Mouse (Mus musculus) stomach, embryonic 14.5 days (tissue): ENCODE measurements around the gene Adcy2. TPM values are rescaled to one million over a fixed set of nuclear protein-coding genes. Genes with fewer than 3 reads are reported as not detected.

Source experiments
- ATAC-seq: fragments of 200-750 bp; cut with Nextera tagmentation; 2 replicates; pipeline ENCODE4 v1.8.0; 2017; ENCODE audit warnings: low read depth, moderate TSS enrichment; ENCODE audit not compliant: insufficient number of reproducible peaks, insufficient read depth, low FRiP score
- H3K27ac ChIP-seq: fragments of 300-500 bp; sonication (generic); 2 replicates; pipeline ENCODE4 v1.5.1; 2014; ENCODE audit warnings: mild to moderate bottlenecking, low read length, moderate library complexity, mixed read lengths
- H3K27me3 ChIP-seq: fragments of 300-500 bp; sonication (generic); 2 replicates; pipeline ENCODE4 v1.6.1; 2014; ENCODE audit warnings: low read length, control low read depth, mixed read lengths; ENCODE audit not compliant: control insufficient read depth, insufficient read depth
- H3K36me3 ChIP-seq: fragments of 300-500 bp; sonication (generic); 2 replicates; pipeline ENCODE4 v1.6.1; 2014; ENCODE audit warnings: mild to moderate bottlenecking, control low read depth, low read length, moderate library complexity, mixed read lengths; ENCODE audit not compliant: control insufficient read depth, insufficient read depth
- H3K4me1 ChIP-seq: fragments of 300-500 bp; sonication (generic); 2 replicates; pipeline ENCODE4 v1.6.1; 2014; ENCODE audit warnings: low read length, control low read depth, mixed read lengths; ENCODE audit not compliant: control insufficient read depth, insufficient read depth
- H3K4me2 ChIP-seq: fragments of 300-500 bp; sonication (generic); replicated peaks from 2 replicates; pipeline ENCODE4 v1.6.1; 2014; ENCODE audit warnings: low read depth, low read length, control low read depth
- H3K4me3 ChIP-seq: fragments of 300-500 bp; sonication (generic); 2 replicates; pipeline ENCODE4 v1.5.1; 2014; ENCODE audit warnings: low read depth, low read length, control low read depth
- H3K9ac ChIP-seq: fragments of 300-500 bp; sonication (generic); replicated peaks from 2 replicates; pipeline ENCODE4 v1.6.1; 2014; ENCODE audit warnings: low read depth, mild to moderate bottlenecking, control low read depth, low read length, moderate library complexity, mixed read lengths
- H3K9me3 ChIP-seq: fragments of 300-500 bp; sonication (generic); 2 replicates; pipeline ENCODE4 v1.6.1; 2016; ENCODE audit warnings: low read depth, low read length, control low read depth; ENCODE audit not compliant: control insufficient read depth
- WGBS: fragments of 180-500 bp; shearing (Covaris S2); extraction: QIAGEN DNeasy Blood & Tissue Kit; methylation state at CpG from one replicate; pipeline ENCODE4 v1.1.7; 2014; 5-methylcytosine and 5-hydroxymethylcytosine counted together
- polyA plus RNA-seq: library from polyadenylated mRNA; unstranded; fragments of >200 nt; fragmentation: Nextera tagmentation; extraction: Ambion mirVana; gene quantifications from 2 replicates; pipeline ENCODE4 v1.2.1, GENCODE M21; 2014

Gene Adcy2
- polyA plus RNA-seq, 1 experiment from 2014 or later: 5.0 TPM

DNA sequence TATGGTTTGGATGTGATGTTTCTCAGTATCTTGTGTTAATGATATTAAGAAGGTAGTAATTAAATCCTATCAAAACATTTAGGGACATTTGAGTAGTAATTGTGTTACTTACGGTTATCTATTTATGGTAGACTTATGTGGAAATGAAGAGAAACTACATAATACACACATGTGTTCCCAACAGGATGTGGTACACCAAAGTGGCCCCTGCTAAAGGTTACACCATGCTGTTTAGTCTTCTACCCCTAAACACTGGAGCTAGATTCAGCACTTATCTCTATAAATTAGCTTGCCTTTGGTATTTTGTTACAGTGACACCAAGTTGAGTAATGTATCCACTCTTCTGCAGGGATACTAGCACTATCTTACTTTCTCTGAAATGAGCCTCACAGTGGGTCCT, 57.9 kb downstream of the Adcy2 start:
- no peaks in the 10 kb centered on the region for H3K9me3 ChIP-seq
- WGBS: 86% methylated on average over 1 of the region's 1 CpGs
- H3K27me3 ChIP-seq: no peaks in the 10 kb centered on the region
- no peak overlapping the region for H3K4me2 ChIP-seq
- no peaks in the 10 kb centered on the region for H3K4me1 ChIP-seq
- no peaks in the 10 kb centered on the region for H3K36me3 ChIP-seq
- H3K4me3 ChIP-seq: no peak overlapping the region
- ATAC-seq: no peak
- no peak overlapping the region for H3K27ac ChIP-seq
- no peak overlapping the region for H3K9ac ChIP-seq

DNA sequence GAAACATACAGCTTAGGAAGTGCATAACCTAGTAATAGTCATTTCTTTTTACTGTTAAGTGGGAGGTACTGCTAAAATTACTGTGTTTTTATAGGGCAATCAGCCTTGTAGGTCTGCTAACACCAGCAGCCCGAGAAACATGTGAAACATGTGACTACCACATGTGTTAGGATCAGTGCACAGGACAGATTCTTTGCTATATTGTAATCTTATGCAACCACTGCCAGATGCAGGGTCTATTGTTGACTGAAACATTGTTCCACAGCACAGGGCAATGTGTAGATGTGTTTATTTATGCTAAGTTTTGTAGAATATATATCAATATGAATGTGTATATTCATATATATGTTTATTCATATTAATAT, 67.1 kb downstream of the Adcy2 start:
- no peaks in the 10 kb centered on the region for H3K9me3 ChIP-seq
- no peak overlapping the region for H3K4me2 ChIP-seq
- H3K27ac ChIP-seq: no peak overlapping the region
- no peak overlapping the region for H3K4me3 ChIP-seq
- H3K4me1 ChIP-seq: no peaks in the 10 kb centered on the region
- no peaks in the 10 kb centered on the region for H3K27me3 ChIP-seq
- 48% methylated on average over 1 of the region's 1 CpGs for WGBS
- no peak for ATAC-seq
- H3K36me3 ChIP-seq: no peaks in the 10 kb centered on the region
- no peak overlapping the region for H3K9ac ChIP-seq

DNA sequence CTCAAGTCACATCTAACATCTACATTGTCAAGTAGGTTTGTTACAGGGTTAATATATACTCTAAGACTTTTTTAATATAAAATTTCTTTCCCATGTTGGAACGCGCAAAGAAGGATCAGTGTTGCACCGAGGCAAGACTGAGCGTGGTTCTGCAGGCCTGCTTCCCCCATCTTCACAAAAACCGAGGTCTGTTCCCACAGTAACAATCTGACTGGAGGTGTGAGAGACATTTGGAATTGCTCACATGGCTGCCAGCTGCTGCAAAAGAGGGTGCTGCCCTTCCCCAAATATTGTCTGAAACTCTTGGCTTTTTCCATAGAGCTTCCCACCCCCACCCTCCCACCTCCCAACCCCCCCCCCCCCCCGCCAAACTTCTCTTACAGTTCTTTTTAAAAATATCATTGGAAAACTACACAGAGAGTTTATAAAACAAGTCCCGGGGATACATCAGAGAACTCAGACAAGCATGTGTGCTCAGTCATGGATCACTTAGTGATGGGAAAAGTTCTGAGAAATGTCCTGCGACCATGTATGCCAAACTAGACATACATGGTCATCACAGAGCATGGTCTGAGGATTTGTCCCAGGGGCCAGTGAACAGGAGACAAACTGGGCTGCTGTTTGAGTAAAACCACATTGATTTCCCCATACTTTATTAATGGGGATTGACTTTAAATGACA, 67.6 kb downstream of the Adcy2 start:
- Histone ChIP-seq H3K4me2 (no peak overlapping the region), H3K4me1 (no peaks in the 10 kb centered on the region), H3K9me3 (no peaks in the 10 kb centered on the region), H3K27me3 (no peaks in the 10 kb centered on the region), H3K27ac (no peak overlapping the region), H3K9ac (no peak overlapping the region), H3K4me3 (no peak overlapping the region), H3K36me3 (no peaks in the 10 kb centered on the region)
- no peak for ATAC-seq
- WGBS: 81% methylated on average over 8 of the region's 8 CpGs

DNA sequence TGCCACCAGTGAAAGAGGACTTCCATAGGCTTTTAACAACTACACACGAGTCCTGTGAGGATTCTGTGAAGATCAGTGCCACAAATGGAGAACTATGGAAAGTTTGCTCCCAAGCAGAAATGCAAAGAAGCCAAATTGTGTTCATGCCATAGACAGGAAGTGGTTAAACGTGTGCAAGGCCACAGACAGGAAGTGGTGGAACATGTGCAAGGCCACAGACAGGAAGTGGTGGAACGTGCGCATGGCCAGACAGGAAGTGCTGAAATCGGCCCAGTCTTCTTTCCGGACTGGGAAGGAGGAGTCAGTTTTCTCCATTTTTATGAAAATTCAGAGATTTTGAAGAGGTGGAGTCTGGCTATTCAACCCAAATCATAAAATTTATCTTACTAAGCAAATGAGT, 70.9 kb downstream of the Adcy2 start:
- H3K9ac ChIP-seq: no peak overlapping the region
- H3K27ac ChIP-seq: no peak overlapping the region
- WGBS: 80% methylated on average over 6 of the region's 6 CpGs
- H3K4me3 ChIP-seq: no peak overlapping the region
- H3K27me3 ChIP-seq: no peaks in the 10 kb centered on the region
- no peak for ATAC-seq
- no peak overlapping the region for H3K4me2 ChIP-seq
- H3K36me3 ChIP-seq: no peaks in the 10 kb centered on the region
- no peaks in the 10 kb centered on the region for H3K4me1 ChIP-seq
- H3K9me3 ChIP-seq: no peaks in the 10 kb centered on the region

DNA sequence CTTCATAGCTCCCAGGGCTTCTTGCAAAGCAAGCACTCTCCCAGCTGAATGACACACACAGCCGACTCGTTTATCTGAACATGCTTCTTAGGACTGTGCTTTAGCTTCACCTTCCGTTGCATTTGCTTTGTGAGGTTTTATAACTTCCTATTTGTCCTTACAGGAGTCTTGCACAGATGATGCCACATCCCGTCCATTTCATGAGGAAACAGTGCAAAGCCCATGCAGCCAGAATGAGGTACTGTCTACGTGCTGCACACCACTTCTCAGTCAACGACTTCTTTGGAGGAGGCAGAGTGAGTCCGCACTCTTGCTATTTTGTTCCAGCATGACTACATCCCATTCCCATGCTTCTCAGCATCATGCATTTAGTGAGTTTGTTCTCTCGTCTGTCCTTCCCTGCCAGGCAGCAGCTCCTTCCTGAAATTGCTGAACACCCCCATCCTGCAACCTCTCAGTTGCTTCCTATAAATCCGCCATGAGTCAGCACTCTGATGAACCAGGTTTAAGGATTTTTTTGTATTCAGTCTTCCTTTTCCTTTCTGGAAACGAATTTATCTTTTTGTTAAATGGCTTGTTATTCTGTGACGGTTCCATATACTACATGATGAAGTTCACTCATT, 85.6 kb downstream of the Adcy2 start:
- H3K4me3 ChIP-seq: no peak overlapping the region
- no peak overlapping the region for H3K4me2 ChIP-seq
- no peaks in the 10 kb centered on the region for H3K4me1 ChIP-seq
- H3K27ac ChIP-seq: no peak overlapping the region
- no peak for ATAC-seq
- H3K27me3 ChIP-seq: no peaks in the 10 kb centered on the region
- H3K9ac ChIP-seq: no peak overlapping the region
- 81% methylated on average over 11 of the region's 11 CpGs for WGBS
- H3K9me3 ChIP-seq: no peaks in the 10 kb centered on the region
- no peaks in the 10 kb centered on the region for H3K36me3 ChIP-seq

DNA sequence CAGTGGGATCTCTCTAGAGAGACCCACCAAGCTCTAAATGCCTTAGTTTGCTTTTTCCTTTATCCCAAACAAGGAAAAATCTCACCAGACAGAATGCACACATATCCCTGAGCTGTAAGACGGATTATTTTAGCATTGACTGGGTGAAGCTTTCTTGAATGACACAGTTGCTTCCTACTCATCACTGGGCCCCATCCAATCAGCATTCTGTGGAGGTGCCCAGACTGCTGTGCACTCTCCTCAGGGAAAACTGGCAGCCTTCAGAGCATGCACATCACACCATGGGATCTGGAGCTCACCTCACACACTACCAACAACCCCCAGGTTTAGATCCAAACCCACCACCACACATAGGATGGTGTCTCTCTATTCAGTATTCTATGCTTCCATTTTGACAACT, 92.7 kb downstream of the Adcy2 start:
- no peak for ATAC-seq
- no peak overlapping the region for H3K4me2 ChIP-seq
- H3K9me3 ChIP-seq: no peaks in the 10 kb centered on the region
- H3K9ac ChIP-seq: no peak overlapping the region
- no peaks in the 10 kb centered on the region for H3K4me1 ChIP-seq
- no peak overlapping the region for H3K4me3 ChIP-seq
- 74% methylated on average over 1 of the region's 1 CpGs for WGBS
- H3K36me3 ChIP-seq: no peaks in the 10 kb centered on the region
- H3K27me3 ChIP-seq: no peaks in the 10 kb centered on the region
- H3K27ac ChIP-seq: no peak overlapping the region

DNA sequence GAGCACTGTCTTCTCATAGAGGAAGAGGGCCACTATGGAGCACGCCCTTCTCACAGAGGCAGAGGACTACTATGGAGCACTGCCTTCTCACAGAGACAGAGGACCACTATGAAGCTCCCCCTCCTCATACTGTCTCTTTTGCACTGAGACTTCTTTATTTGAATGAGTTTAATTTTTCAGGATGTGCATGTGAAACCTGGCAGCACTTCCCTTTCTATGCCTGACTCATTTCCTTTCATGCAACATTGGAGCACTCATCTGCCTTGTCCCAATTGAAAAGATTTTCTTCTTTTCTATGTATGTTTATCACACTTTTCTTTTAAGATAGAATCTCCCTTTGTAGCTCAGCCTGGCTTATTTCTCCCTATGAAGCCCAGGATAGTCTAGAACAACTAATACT, 96.6 kb downstream of the Adcy2 start:
- Histone ChIP-seq H3K27me3 (no peaks in the 10 kb centered on the region), H3K27ac (no peak overlapping the region), H3K4me1 (no peaks in the 10 kb centered on the region), H3K9me3 (no peaks in the 10 kb centered on the region), H3K4me3 (no peak overlapping the region), H3K4me2 (no peak overlapping the region), H3K9ac (no peak overlapping the region), H3K36me3 (no peaks in the 10 kb centered on the region)
- 84% methylated on average over 1 of the region's 1 CpGs for WGBS
- no peak for ATAC-seq

DNA sequence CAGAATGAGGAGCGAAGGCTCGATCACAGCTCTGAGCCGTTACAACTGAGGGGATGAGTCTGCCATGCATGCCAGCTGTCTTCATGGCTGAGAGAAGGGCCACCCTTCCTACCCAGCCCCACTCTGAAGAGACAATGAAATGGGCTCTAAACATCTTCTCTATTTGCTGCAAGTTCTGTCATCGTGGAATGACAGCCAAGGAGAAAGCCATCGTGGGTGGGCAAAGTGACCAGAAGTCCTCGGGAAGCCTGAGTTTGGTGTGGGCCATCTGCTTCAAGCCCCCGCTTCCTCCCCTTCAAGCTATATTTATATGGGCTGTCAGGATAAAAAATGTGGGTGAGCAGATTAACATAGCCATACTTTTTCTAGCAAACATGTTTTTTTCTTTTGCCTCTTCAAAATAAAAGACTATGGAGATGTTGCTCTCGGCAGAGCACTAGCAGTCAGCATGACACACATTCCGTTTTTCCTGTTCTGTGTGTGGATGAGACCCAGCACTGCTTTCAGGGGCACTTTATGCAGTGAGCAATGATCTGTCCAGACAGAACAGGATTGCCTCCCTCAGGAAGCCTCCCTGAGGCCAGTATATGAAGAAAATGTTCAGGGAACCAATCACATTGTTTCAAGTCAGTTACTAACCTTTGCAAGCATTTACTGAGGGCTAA, 109.3 kb downstream of the Adcy2 start:
- no peaks in the 10 kb centered on the region for H3K36me3 ChIP-seq
- no peak overlapping the region for H3K27ac ChIP-seq
- no peak for ATAC-seq
- H3K27me3 ChIP-seq: no peaks in the 10 kb centered on the region
- no peak overlapping the region for H3K4me2 ChIP-seq
- no peak overlapping the region for H3K4me3 ChIP-seq
- 52% methylated on average over 9 of the region's 9 CpGs for WGBS
- no peaks in the 10 kb centered on the region for H3K4me1 ChIP-seq
- H3K9ac ChIP-seq: no peak overlapping the region
- no peaks in the 10 kb centered on the region for H3K9me3 ChIP-seq
